Mouse (Mus musculus) thymus, postnatal 0 days (tissue): ENCODE results near the gene Tmem86b. TPM values are rescaled to one million over a fixed set of nuclear protein-coding genes. Genes with fewer than 3 reads are reported as not detected.
"Not testable (repeated sequence)": the region's sequence is repeated elsewhere in the genome, so short reads cannot be mapped to it uniquely, and the experiment has no call there.

Experiments
- DNase-seq: peaks from one replicate; pipeline ENCODE4 v3.0.0-alpha.2; 2015; ENCODE audit warnings: low spot score
- microRNA-seq: library from miRNA; unstranded; fragments of <30 nt; microRNA quantifications from one replicate; pipeline ENCODE4, GENCODE M21; 2016; ENCODE audit warnings: borderline number of aligned reads
- polyA plus RNA-seq: library from polyadenylated mRNA; unstranded; fragments of >200 nt; fragmentation: Nextera tagmentation; extraction: Ambion mirVana; gene quantifications from 2 replicates; pipeline ENCODE4 v1.2.1, GENCODE M21; 2015

Gene Tmem86b
- polyA plus RNA-seq, 1 experiment from 2014 or later: 2.1 TPM

GRCm38 (mm10) chr7:4581481-4581880 is 49.7 kb downstream of the Tmem86b start:
- DNase-seq: not testable (repeated sequence)

Small RNA genes within 50 kb of the gene (microRNA-seq; reads per million reads assigned to microRNA genes)
- not detected for gene Gm23577

Other genes with a start within 250 kb of the Tmem86b start
- gene Gp6, start 233.7 kb downstream of the Tmem86b start, polyA plus RNA-seq: not detected in 2 replicates
- gene Rdh13, start 185.8 kb downstream of the Tmem86b start, polyA plus RNA-seq: 9.9 and 12.6 TPM in 2 replicates
- gene Eps8l1, start 170.7 kb downstream of the Tmem86b start, polyA plus RNA-seq: 0.79 and 5.9 TPM in 2 replicates
- gene Ppp1r12c, start 129.7 kb downstream of the Tmem86b start, polyA plus RNA-seq: 36.3 and 48.3 TPM in 2 replicates
- 27.0 and 28.8 TPM in 2 replicates for gene Tnnt1, start 115.0 kb downstream of the Tmem86b start, polyA plus RNA-seq
- gene Tnni3, start 107.2 kb downstream of the Tmem86b start, polyA plus RNA-seq: 2.5 and 3.0 TPM in 2 replicates
- gene Dnaaf3, start 99.0 kb downstream of the Tmem86b start, polyA plus RNA-seq: 1.6 and 1.7 TPM in 2 replicates
- gene Syt5, start 83.9 kb downstream of the Tmem86b start, polyA plus RNA-seq: 0.22 and 0.44 TPM in 2 replicates
- gene Ptprh, start 27.4 kb downstream of the Tmem86b start, polyA plus RNA-seq: not detected in 2 replicates
- gene Ppp6r1, start 27.6 kb upstream of the Tmem86b start, polyA plus RNA-seq: 19.8 and 23.8 TPM in 2 replicates
- 74.9 and 91.0 TPM in 2 replicates for gene Hspbp1, start 53.6 kb upstream of the Tmem86b start, polyA plus RNA-seq
- gene Brsk1, start 59.2 kb upstream of the Tmem86b start, polyA plus RNA-seq: 0.06 and 0.20 TPM in 2 replicates
- 0.82 and 1.4 TPM in 2 replicates for gene Tmem150b, start 93.8 kb upstream of the Tmem86b start, polyA plus RNA-seq
- 44.1 and 44.2 TPM in 2 replicates for gene Kmt5c, start 108.7 kb upstream of the Tmem86b start, polyA plus RNA-seq
- gene Cox6b2, start 121.7 kb upstream of the Tmem86b start, polyA plus RNA-seq: 37.9 TPM in 2 replicates
- gene Fam71e2, start 139.9 kb upstream of the Tmem86b start, polyA plus RNA-seq: not detected in 2 replicates
- gene Il11, start 151.4 kb upstream of the Tmem86b start, polyA plus RNA-seq: 0.13 and 0.30 TPM in 2 replicates
- 0.23 TPM in 1 of 2 replicates, not detected in the other for gene Tmem190, start 151.5 kb upstream of the Tmem86b start, polyA plus RNA-seq
- gene Tmem238, start 158.2 kb upstream of the Tmem86b start, polyA plus RNA-seq: 9.6 and 11.7 TPM in 2 replicates
- 546 and 590 TPM in 2 replicates for gene Rpl28, start 161.5 kb upstream of the Tmem86b start, polyA plus RNA-seq
- gene Ube2s, start 181.2 kb upstream of the Tmem86b start, polyA plus RNA-seq: 413 and 414 TPM in 2 replicates
- gene Shisa7, start 213.3 kb upstream of the Tmem86b start, polyA plus RNA-seq: not detected in 2 replicates
- gene Isoc2b, start 238.8 kb upstream of the Tmem86b start, polyA plus RNA-seq: 19.9 and 22.0 TPM in 2 replicates
- gene Isoc2a, start 245.7 kb upstream of the Tmem86b start, polyA plus RNA-seq: 0.72 and 0.81 TPM in 2 replicates